Mouse (Mus musculus) CH12F3 (cell line): Measurements from ENCODE around the gene Gm20458.

Source experiments
- in situ Hi-C: fragments of 300-500 bp; cut with MboI; formaldehyde crosslinking; loops from 2 replicates; pipeline ENCODE4 v1.14.3; 2020; ENCODE audit warnings: low sequenced_read_pairs

Gm20458 gene

GRCm38 (mm10) chr2:164433278-164433895 is 27.4 kb upstream of the Gm20458 start:
- in situ Hi-C loops, result no loop called here

GRCm38 (mm10) chr2:164434681-164435080 is 26.1 kb upstream of the Gm20458 start:
- in situ Hi-C loops, result no loop called here

GRCm38 (mm10) chr2:164435216-164436090 is 25.3 kb upstream of the Gm20458 start:
- in situ Hi-C loops, result no loop called here

GRCm38 (mm10) chr2:164436215-164436913 is 24.4 kb upstream of the Gm20458 start:
- in situ Hi-C loops, result no loop called here

GRCm38 (mm10) chr2:164436961-164437360 is 23.8 kb upstream of the Gm20458 start:
- in situ Hi-C loops, result no loop called here

GRCm38 (mm10) chr2:164437710-164438109 is 23.1 kb upstream of the Gm20458 start:
- in situ Hi-C loops, result no loop called here

GRCm38 (mm10) chr2:164438257-164438656 is 22.5 kb upstream of the Gm20458 start:
- in situ Hi-C loops, result no loop called here

- in situ Hi-C loops, result no loop called here
These were observed 21.8 kb upstream of the Gm20458 start for GRCm38 (mm10) chr2:164439001-164439421.

GRCm38 (mm10) chr2:164440314-164440713 is 20.5 kb upstream of the Gm20458 start:
- in situ Hi-C loops, result no loop called here

GRCm38 (mm10) chr2:164441155-164441554 is 19.6 kb upstream of the Gm20458 start:
- in situ Hi-C loops, result no loop called here

- in situ Hi-C loops, result no loop called here
These were observed 19.0 kb upstream of the Gm20458 start for GRCm38 (mm10) chr2:164441731-164442130.

- in situ Hi-C loops, result no loop called here
These were observed 18.3 kb upstream of the Gm20458 start for GRCm38 (mm10) chr2:164442315-164443050.

GRCm38 (mm10) chr2:164443051-164443437 is 17.7 kb upstream of the Gm20458 start:
- in situ Hi-C loops, result no loop called here

- in situ Hi-C loops, result no loop called here
These were observed 17.2 kb upstream of the Gm20458 start, which contains the start of gene Sdc4 for GRCm38 (mm10) chr2:164443460-164444000. Gene Sdc4, minus strand, starts transcription at chr2:164443887.

GRCm38 (mm10) chr2:164444701-164445100 is 16.1 kb upstream of the Gm20458 start:
- in situ Hi-C loops, result no loop called here

- in situ Hi-C loops, result no loop called here
These were observed 15.2 kb upstream of the Gm20458 start for GRCm38 (mm10) chr2:164445399-164446085.

- in situ Hi-C loops, result no loop called here
These were observed 14.7 kb upstream of the Gm20458 start for GRCm38 (mm10) chr2:164446086-164446469.

- in situ Hi-C loops, result no loop called here
These were observed 12.6 kb upstream of the Gm20458 start for GRCm38 (mm10) chr2:164448140-164448539.

- in situ Hi-C loops, result no loop called here
These were observed 11.8 kb upstream of the Gm20458 start for GRCm38 (mm10) chr2:164448921-164449320.
